ENCODE assay signal across 16 mouse cellular contexts in genomic region chr17:50537786-50538185, GRCm38 (mm10).
"Had no signal": no experiment of that assay in that cellular context is flagged by ENCODE, and none has a peak within 500 bp of the region (broad histone marks: within the 10 kb centered on the region; RNA-seq: fewer than 3 reads in every experiment).

No protein-coding gene starts in this region.

- ATAC-seq: lung, postnatal 0 days; midbrain, embryonic 13.5 days; midbrain, embryonic 15.5 days had no signal

- H3K27me3 ChIP-seq: lung, embryonic 15.5 days; megakaryocyte, embryonic 14.5 days; midbrain, embryonic 13.5 days; midbrain, embryonic 15.5 days; neural tube, embryonic 12.5 days; stomach, embryonic 15.5 days had no signal

- DNase-seq: lung, adult 2 months; lung, postnatal 14 days; lung, postnatal 36 days; right cerebral cortex, postnatal 14 days; thymus, adult 2 months; thymus, postnatal 25 days; thymus, postnatal 4 days had no signal

- H3K27ac ChIP-seq: lung, embryonic 15.5 days; macrophage; midbrain, embryonic 13.5 days; midbrain, embryonic 15.5 days; neural tube, embryonic 12.5 days; stomach, embryonic 15.5 days; stomach, postnatal 0 days had no signal

- H3K9ac ChIP-seq: lung, embryonic 15.5 days; midbrain, embryonic 13.5 days; midbrain, embryonic 15.5 days; neural tube, embryonic 12.5 days; stomach, embryonic 15.5 days had no signal

- H3K4me1 ChIP-seq: lung, embryonic 15.5 days; megakaryocyte, embryonic 14.5 days; midbrain, embryonic 13.5 days; midbrain, embryonic 15.5 days; neural tube, embryonic 12.5 days; stomach, embryonic 15.5 days had no signal

- H3K36me3 ChIP-seq: lung, embryonic 15.5 days; neural tube, embryonic 12.5 days; stomach, embryonic 15.5 days had no signal

- H3K4me3 ChIP-seq: lung, embryonic 15.5 days; megakaryocyte, embryonic 14.5 days; midbrain, embryonic 13.5 days; midbrain, embryonic 15.5 days; neural tube, embryonic 12.5 days; stomach, embryonic 15.5 days had no signal
